Mouse (Mus musculus) midbrain, embryonic 11.5 days (tissue): ENCODE data around the gene Olfr206. TPM values are rescaled to one million over a fixed set of nuclear protein-coding genes. Genes with fewer than 3 reads are reported as not detected.
"Not testable (repeated sequence)": the region's sequence is repeated elsewhere in the genome, so short reads cannot be mapped to it uniquely, and the experiment has no call there.

Experiments
- ATAC-seq: fragments of 200-750 bp; cut with Nextera tagmentation; 2 replicates; pipeline ENCODE4 v1.8.0; 2017; ENCODE audit warnings: moderate TSS enrichment, moderate library complexity; ENCODE audit not compliant: low FRiP score
- DNase-seq: peaks from one replicate; pipeline ENCODE4 v3.0.0; 2015; ENCODE audit warnings: low spot score; ENCODE audit errors: missing footprints
- H3K27ac ChIP-seq: fragments of 300-500 bp; sonication (generic); 2 replicates; pipeline ENCODE4 v1.5.1; 2014; ENCODE audit warnings: low read depth, low read length
- H3K27me3 ChIP-seq: fragments of 300-500 bp; sonication (generic); 2 replicates; pipeline ENCODE4 v1.6.1; 2014; ENCODE audit warnings: mild to moderate bottlenecking, low read length, moderate library complexity, mixed read lengths; ENCODE audit not compliant: control insufficient read depth, insufficient read depth
- H3K36me3 ChIP-seq: fragments of 300-500 bp; sonication (generic); 2 replicates; pipeline ENCODE4 v1.6.1; 2014; ENCODE audit warnings: mild to moderate bottlenecking, low read length, moderate library complexity, mixed read lengths; ENCODE audit not compliant: control insufficient read depth, insufficient read depth
- H3K4me1 ChIP-seq: fragments of 300-500 bp; sonication (generic); 2 replicates; pipeline ENCODE4 v1.6.1; 2014; ENCODE audit warnings: low read length; ENCODE audit not compliant: control insufficient read depth, insufficient read depth
- H3K4me2 ChIP-seq: fragments of 300-500 bp; sonication (generic); 2 replicates; pipeline ENCODE4 v1.6.1; 2014; ENCODE audit warnings: mild to moderate bottlenecking, moderate library complexity
- H3K4me3 ChIP-seq: fragments of 300-500 bp; sonication (generic); 2 replicates; pipeline ENCODE4 v1.5.1; 2014; ENCODE audit warnings: low read depth, low read length
- H3K9ac ChIP-seq: fragments of 300-500 bp; sonication (generic); 2 replicates; pipeline ENCODE4 v1.6.1; 2014; ENCODE audit warnings: low read length
- H3K9me3 ChIP-seq: fragments of 300-500 bp; sonication (generic); 2 replicates; pipeline ENCODE4 v1.6.1; 2016; ENCODE audit warnings: low read length; ENCODE audit not compliant: control insufficient read depth
- WGBS: fragments of 180-500 bp; shearing (Covaris S2); extraction: QIAGEN DNeasy Blood & Tissue Kit; methylation state at CpG from one replicate; pipeline ENCODE4 v1.1.7; 2014; 5-methylcytosine and 5-hydroxymethylcytosine counted together
- polyA plus RNA-seq: library from polyadenylated mRNA; unstranded; fragments of >200 nt; fragmentation: Nextera tagmentation; extraction: Ambion mirVana; gene quantifications from 2 replicates; pipeline ENCODE4 v1.2.1, GENCODE M21; 2014

Gene Olfr206
- polyA plus RNA-seq: not detected in 2 replicates

DNA sequence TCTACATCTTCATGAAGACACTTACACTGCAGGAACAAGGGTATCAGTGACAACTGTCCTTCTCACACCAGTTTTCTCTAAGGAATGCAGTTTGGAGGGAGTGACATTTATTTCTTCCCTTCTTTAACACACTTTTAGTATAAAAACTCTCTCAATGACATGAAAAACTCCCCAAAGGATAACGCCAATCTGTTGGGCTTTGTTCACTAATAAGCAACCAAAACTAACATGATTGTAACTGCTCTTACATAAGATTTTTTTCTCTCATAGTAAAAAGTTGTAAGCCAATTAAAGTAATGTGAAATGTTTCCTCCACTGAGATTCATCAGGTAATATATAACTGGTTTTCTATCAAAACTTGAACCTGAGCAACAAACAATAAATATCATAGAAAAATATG, at the start of gene Olfr206:
Gene Olfr206 (minus strand): TSS at position 101 of the 400 bp plus-strand sequence.
- Histone ChIP-seq H3K4me2 (no peak within 1 kb of the TSS), H3K27ac (no peak within 1 kb of the TSS), H3K9me3 (no peaks in the 10 kb centered on the region), H3K36me3 (no peaks in the 10 kb centered on the region), H3K4me1 (no peaks in the 10 kb centered on the region), H3K4me3 (no peak within 1 kb of the TSS), H3K27me3 (no peaks in the 10 kb centered on the region), H3K9ac (no peak within 1 kb of the TSS)
- ATAC-seq: no peak
- WGBS: 73% methylated on average over 1 of the region's 1 CpGs
- peak; percentile 67 for DNase-seq

DNA sequence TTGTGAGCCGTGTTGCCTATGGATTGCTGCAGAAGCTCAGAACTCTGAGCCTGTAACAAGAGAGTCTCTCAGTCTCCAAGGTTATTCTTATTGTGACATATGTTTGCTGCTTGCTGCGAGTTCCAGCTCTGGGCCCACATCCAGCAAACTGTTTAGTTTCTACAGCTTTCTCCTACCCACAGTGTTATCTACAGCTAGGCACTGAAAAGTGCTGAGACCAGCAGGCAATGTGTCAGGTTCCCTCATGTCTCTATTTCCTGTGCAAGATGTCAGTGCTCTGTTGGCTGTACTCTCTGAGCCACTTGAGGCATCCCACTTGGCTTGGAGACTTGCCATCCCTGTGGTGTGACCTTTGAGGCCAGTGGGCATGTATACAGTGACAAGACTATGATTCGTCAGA, 44.3 kb upstream of the Olfr206 start:
- Histone ChIP-seq H3K27ac (no peak overlapping the region), H3K4me3 (no peak overlapping the region), H3K4me1 (no peaks in the 10 kb centered on the region), H3K27me3 (no peaks in the 10 kb centered on the region), H3K9ac (no peak overlapping the region), H3K4me2 (no peak overlapping the region), H3K36me3 (no peaks in the 10 kb centered on the region), H3K9me3 (no peaks in the 10 kb centered on the region)
- 77% methylated on average over 3 of the region's 3 CpGs for WGBS
- no peak for ATAC-seq
- no peak for DNase-seq

DNA sequence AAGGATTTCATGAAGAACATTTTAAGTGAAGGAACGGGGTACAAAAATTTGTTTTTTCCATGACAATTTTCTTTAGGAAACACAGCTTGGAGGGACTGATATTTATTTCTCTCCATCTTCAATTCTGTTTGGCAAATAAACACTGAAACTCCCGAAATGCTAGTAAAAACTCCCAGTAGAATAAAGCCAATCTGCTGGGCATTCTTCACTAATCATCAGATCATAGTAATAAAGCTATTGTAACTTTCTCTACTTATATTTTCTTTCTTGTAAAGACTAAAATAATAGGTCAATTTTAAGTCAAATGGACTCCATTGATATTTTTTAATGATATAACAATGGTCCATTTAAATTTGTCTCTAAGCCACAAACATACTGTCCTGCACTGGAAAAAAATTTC, 14.8 kb upstream of the Olfr206 start, which contains the start of gene Olfr209:
Gene Olfr209 (minus strand): TSS at position 101 of the 400 bp plus-strand sequence.
- Histone ChIP-seq H3K4me3 (no peak within 1 kb of the TSS), H3K9ac (no peak within 1 kb of the TSS), H3K4me1 (no peaks in the 10 kb centered on the region), H3K36me3 (no peaks in the 10 kb centered on the region), H3K27me3 (no peaks in the 10 kb centered on the region), H3K4me2 (no peak within 1 kb of the TSS), H3K27ac (no peak within 1 kb of the TSS), H3K9me3 (no peaks in the 10 kb centered on the region)
- no peak for ATAC-seq
- DNase-seq: no peak
- WGBS: 83% methylated on average over 2 of the region's 2 CpGs

DNA sequence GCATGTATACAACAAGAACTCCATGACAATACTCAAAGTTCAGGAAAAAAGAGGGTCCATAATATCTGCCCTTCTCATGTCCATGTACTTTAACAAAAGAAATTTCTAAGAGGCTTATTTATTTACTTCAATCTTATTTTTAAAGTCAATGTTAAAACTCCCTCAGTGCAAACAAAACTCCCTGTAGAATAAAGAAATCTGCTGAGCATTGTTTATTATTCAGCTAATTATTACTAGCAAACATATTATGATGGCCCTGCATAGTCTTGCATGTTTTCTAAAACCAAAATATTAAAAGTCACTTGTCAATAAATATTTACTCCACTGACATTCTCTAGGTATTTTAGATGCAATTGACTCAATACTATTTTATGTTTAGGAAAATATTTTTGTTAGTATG, 18.0 kb downstream of the Olfr206 start, which contains the start of gene Olfr205:
Gene Olfr205 (minus strand): TSS at position 101 of the 400 bp plus-strand sequence.
- ATAC-seq (no peak), DNase-seq (no peak)

DNA sequence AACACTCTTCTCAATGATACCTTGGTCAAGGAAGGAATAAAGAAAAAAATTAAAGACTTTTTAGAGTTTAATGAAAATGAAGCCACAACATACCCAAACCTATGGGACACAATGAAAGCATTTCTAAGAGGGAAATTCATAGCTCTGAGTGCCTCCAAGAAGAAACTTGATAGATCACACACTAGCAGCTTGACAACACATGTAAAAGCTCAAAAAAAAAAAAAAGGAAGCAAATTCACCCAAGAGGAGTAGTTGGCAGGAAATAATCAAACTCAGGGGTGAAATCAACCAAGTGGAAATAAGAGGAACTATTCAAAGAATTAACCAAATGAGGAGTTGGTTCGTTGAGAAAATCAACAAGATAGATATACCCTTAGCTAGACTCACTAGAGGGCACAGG, 25.8 kb downstream of the Olfr206 start:
- not testable (repeated sequence) for H3K4me2 ChIP-seq, H3K36me3 ChIP-seq, H3K9me3 ChIP-seq, H3K4me1 ChIP-seq, H3K27me3 ChIP-seq, H3K27ac ChIP-seq, H3K4me3 ChIP-seq, DNase-seq, H3K9ac ChIP-seq, ATAC-seq
- 72% methylated on average over 1 of the region's 1 CpGs for WGBS

More for the DNA sequence above, 18.0 kb downstream of the Olfr206 start, which contains the start of gene Olfr205:
- H3K27ac ChIP-seq: no peak within 1 kb of the TSS
- no peaks in the 10 kb centered on the region for H3K9me3 ChIP-seq
- H3K4me3 ChIP-seq: no peak within 1 kb of the TSS
- H3K9ac ChIP-seq: no peak within 1 kb of the TSS
- H3K36me3 ChIP-seq: no peaks in the 10 kb centered on the region
- H3K4me1 ChIP-seq: no peaks in the 10 kb centered on the region
- no peaks in the 10 kb centered on the region for H3K27me3 ChIP-seq
- no peak within 1 kb of the TSS for H3K4me2 ChIP-seq

DNA sequence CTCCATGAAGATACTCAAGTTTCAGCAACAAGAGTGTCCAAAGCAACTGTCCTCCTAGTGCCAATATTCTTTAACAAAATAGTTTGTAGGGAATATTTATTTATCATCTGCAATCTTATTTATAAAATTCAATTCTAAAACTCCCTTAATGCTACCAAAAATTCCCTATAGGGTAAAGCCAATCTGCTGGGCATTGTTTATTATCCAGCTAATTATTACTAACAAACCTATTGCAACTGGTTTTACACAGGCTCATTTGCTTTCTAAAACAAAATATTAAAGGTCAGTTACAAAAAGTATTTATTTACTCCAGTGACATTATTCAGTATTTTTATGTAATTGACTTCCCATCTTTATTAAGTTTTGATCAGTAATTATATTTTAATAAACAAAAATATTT, 30.9 kb downstream of the Olfr206 start, which contains the start of gene Olfr204:
Gene Olfr204 (minus strand): TSS at position 101 of the 400 bp plus-strand sequence.
- Histone ChIP-seq H3K4me2 (no peak within 1 kb of the TSS), H3K4me1 (no peaks in the 10 kb centered on the region), H3K27me3 (no peaks in the 10 kb centered on the region), H3K4me3 (no peak within 1 kb of the TSS), H3K36me3 (no peaks in the 10 kb centered on the region), H3K9me3 (no peaks in the 10 kb centered on the region), H3K27ac (no peak within 1 kb of the TSS), H3K9ac (no peak within 1 kb of the TSS)
- DNase-seq (no peak), ATAC-seq (no peak)

DNA sequence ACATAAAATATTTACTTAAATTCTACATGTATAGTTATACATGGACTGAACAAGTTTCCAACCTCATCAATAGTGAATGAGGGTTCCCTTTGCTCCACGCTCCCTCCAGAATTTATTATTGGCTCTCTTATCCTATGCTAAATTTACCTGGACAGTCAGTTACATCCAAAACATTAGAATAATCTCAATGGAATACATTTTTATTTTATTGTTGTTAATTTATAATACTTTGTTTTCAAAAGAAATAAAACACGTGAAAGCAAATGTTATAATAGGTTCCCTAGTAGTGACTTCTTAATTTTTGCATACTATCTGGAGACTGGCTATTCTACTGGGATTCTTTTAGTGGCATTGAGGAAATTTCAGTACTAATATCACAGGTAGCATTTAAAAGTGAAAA, 50.5 kb downstream of the Olfr206 start, which contains the start of gene Olfr203:
Gene Olfr203 (plus strand): TSS at position 301 of the 400 bp plus-strand sequence.
- no peaks in the 10 kb centered on the region for H3K9me3 ChIP-seq
- 92% methylated on average over 2 of the region's 2 CpGs for whole genome bisulfite sequencing
- H3K27me3 ChIP-seq: no peaks in the 10 kb centered on the region
- H3K4me1 ChIP-seq: no peaks in the 10 kb centered on the region
- DNase-seq (no peak), ATAC-seq (no peak)
- H3K27ac ChIP-seq: no peak within 1 kb of the TSS
- no peaks in the 10 kb centered on the region for H3K36me3 ChIP-seq
- no peak within 1 kb of the TSS for H3K9ac ChIP-seq
- no peak within 1 kb of the TSS for H3K4me2 ChIP-seq
- no peak within 1 kb of the TSS for H3K4me3 ChIP-seq

Other genes starting within 250 kb of the Olfr206 start
- gene Olfr193, start 237.4 kb downstream of the Olfr206 start, polyA plus RNA-seq: not detected in 2 replicates
- not detected in 2 replicates for gene Olfr194, start 228.2 kb downstream of the Olfr206 start, polyA plus RNA-seq
- gene Olfr195, start 202.2 kb downstream of the Olfr206 start, polyA plus RNA-seq: not detected in 2 replicates
- gene Olfr196, start 178.8 kb downstream of the Olfr206 start, polyA plus RNA-seq: not detected in 2 replicates
- not detected in 2 replicates for gene Olfr198, start 145.7 kb downstream of the Olfr206 start, polyA plus RNA-seq
- gene Olfr199, start 129.5 kb downstream of the Olfr206 start, polyA plus RNA-seq: not detected in 2 replicates
- gene Olfr201, start 76.6 kb downstream of the Olfr206 start, polyA plus RNA-seq: not detected in 2 replicates
- gene Olfr202, start 62.5 kb downstream of the Olfr206 start, polyA plus RNA-seq: not detected in 2 replicates
- gene Olfr203, start 50.4 kb downstream of the Olfr206 start, polyA plus RNA-seq: not detected in 2 replicates
- not detected in 2 replicates for gene Olfr204, start 31.0 kb downstream of the Olfr206 start, polyA plus RNA-seq
- not detected in 2 replicates for gene Olfr205, start 18.1 kb downstream of the Olfr206 start, polyA plus RNA-seq
- not detected in 2 replicates for gene Olfr209, start 14.7 kb upstream of the Olfr206 start, polyA plus RNA-seq
- 0.08 and 0.33 TPM in 2 replicates for gene Gabrr3, start 58.1 kb upstream of the Olfr206 start, polyA plus RNA-seq
- gene Riox2, start 122.5 kb upstream of the Olfr206 start, polyA plus RNA-seq: 26.1 and 31.0 TPM in 2 replicates